Mouse (Mus musculus): Measurements from ENCODE around the gene Gapvd1. TPM values are rescaled to one million over a fixed set of nuclear protein-coding genes. Genes with fewer than 3 reads are reported as not detected.
"Not testable (repeated sequence)": the region's sequence is repeated elsewhere in the genome, so short reads cannot be mapped to it uniquely, and the experiment has no call there.

The Gapvd1 gene
- polyA plus RNA-seq, 1 experiment = 19.0 TPM

GRCm38 (mm10) chr2:34770951-34771350 is 15.9 kb upstream of the Gapvd1 start:
- peaks cover 2% of the 10 kb centered on the region; the same call in 1 of the 2 replicates for H3K4me1 ChIP-seq (ENCODE audit: control insufficient read depth, insufficient read depth, low read length)
- no peaks in the 10 kb centered on the region for H3K27me3 ChIP-seq (ENCODE audit: control insufficient read depth, insufficient read depth, low read length)
- peak overlapping the region; percentile 100 for H3K27ac ChIP-seq (ENCODE audit: control insufficient read depth, insufficient read depth, low read depth, low read length)
- TF ChIP-seq POLR2A (IDR thresholded peaks at IDR 0.05; ENCODE audit: control insufficient read depth, low read depth, low read length) = no peak
- no peak for TF ChIP-seq CTCF (IDR thresholded peaks at IDR 0.05; ENCODE audit: control insufficient read depth, insufficient read depth, insufficient replicate concordance, low read depth, low read length)
- H3K36me3 ChIP-seq (ENCODE audit: control insufficient read depth, insufficient read depth, low read length) = peaks cover 4% of the 10 kb centered on the region
- H3K4me3 ChIP-seq (ENCODE audit: control insufficient read depth, low read depth, low read length) = peak overlapping the region; percentile 89

DNA sequence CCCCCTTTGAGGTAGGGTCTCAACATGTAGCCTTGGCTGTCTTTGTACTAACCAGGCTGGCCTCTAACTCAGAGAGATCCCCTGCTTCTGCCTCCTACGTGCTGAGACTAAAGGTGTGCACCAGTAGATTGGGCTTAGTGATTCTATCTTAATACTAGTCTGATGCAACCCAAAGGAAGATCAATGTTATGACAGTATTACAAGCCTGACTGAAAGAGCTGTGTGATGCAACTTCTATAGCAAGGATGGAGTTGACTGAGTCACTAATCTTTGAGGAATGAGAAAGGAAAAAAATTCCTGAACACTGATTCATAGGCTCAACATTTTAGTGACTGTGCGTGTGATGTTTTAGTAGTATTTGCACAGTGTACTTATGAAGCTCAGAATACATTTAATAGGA is 15.0 kb upstream of the Gapvd1 start:
- no peak overlapping the region for H3K27ac ChIP-seq (ENCODE audit: control insufficient read depth, insufficient read depth, low read depth, low read length)
- no peak for TF ChIP-seq CTCF (IDR thresholded peaks at IDR 0.05; ENCODE audit: control insufficient read depth, insufficient read depth, insufficient replicate concordance, low read depth, low read length)
- TF ChIP-seq POLR2A (IDR thresholded peaks at IDR 0.05; ENCODE audit: control insufficient read depth, low read depth, low read length) = no peak
- H3K4me1 ChIP-seq (ENCODE audit: control insufficient read depth, insufficient read depth, low read length) = peaks cover 2% of the 10 kb centered on the region; the same call in 1 of the 2 replicates
- H3K4me3 ChIP-seq (ENCODE audit: control insufficient read depth, low read depth, low read length) = peak overlapping the region; percentile 71
- H3K27me3 ChIP-seq (ENCODE audit: control insufficient read depth, insufficient read depth, low read length) = no peaks in the 10 kb centered on the region
- peaks cover 4% of the 10 kb centered on the region for H3K36me3 ChIP-seq (ENCODE audit: control insufficient read depth, insufficient read depth, low read length)

DNA sequence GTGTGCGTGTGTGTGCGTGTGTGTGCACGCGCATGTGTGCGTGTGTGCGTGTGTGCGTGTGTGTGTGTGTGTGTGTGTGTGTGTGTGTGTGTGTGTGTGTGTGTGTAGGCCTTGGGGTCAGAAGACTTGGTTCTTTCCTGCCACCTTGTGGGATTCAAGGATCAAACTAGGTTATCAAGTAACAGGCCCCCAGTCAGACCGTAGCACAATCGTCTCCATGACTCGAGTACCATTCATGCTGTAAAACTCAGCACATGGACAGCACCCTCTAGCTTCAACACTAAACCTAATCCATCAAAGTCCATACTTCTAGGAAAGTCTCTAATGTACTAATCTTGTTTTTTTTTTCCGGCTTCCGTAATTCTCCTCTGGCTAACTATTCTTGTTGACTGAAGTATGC is 9.8 kb upstream of the Gapvd1 start:
- Histone ChIP-seq H3K27ac (ENCODE audit: control insufficient read depth, insufficient read depth, low read depth, low read length) (no peak overlapping the region), H3K4me1 (ENCODE audit: control insufficient read depth, insufficient read depth, low read length) (no peaks in the 10 kb centered on the region), H3K27me3 (ENCODE audit: control insufficient read depth, insufficient read depth, low read length) (no peaks in the 10 kb centered on the region), H3K36me3 (ENCODE audit: control insufficient read depth, insufficient read depth, low read length) (no peaks in the 10 kb centered on the region), H3K4me3 (ENCODE audit: control insufficient read depth, low read depth, low read length) (no peak overlapping the region)
- TF ChIP-seq POLR2A (IDR thresholded peaks at IDR 0.05; ENCODE audit: control insufficient read depth, low read depth, low read length) (no peak), CTCF (IDR thresholded peaks at IDR 0.05; ENCODE audit: control insufficient read depth, insufficient read depth, insufficient replicate concordance, low read depth, low read length) (no peak)

DNA sequence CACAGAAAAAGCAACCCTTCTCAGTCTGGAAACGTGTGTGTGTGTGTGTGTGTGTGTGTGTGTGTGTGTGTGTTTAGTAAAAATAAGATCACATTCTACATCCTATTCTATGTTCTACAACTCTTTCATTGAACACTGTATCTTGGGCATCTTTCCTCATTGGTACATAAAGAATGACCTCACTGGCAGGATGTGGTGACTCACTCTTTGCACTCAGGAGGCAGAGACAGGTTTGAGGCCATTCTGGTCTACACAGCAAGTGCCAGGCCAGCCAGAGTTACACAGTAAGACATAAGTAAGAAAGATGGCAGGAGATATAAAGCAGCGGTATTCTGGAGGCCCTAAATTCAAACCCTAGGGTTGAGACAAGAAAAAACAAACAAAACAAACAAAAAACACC is 7.8 kb upstream of the Gapvd1 start:
- TF ChIP-seq POLR2A (IDR thresholded peaks at IDR 0.05; ENCODE audit: control insufficient read depth, low read depth, low read length) = no peak
- no peak for TF ChIP-seq CTCF (IDR thresholded peaks at IDR 0.05; ENCODE audit: control insufficient read depth, insufficient read depth, insufficient replicate concordance, low read depth, low read length)
- Histone ChIP-seq H3K4me3 (ENCODE audit: control insufficient read depth, low read depth, low read length) (no peak overlapping the region), H3K27me3 (ENCODE audit: control insufficient read depth, insufficient read depth, low read length) (no peaks in the 10 kb centered on the region), H3K27ac (ENCODE audit: control insufficient read depth, insufficient read depth, low read depth, low read length) (no peak overlapping the region), H3K4me1 (ENCODE audit: control insufficient read depth, insufficient read depth, low read length) (no peaks in the 10 kb centered on the region), H3K36me3 (ENCODE audit: control insufficient read depth, insufficient read depth, low read length) (no peaks in the 10 kb centered on the region)

- Histone ChIP-seq H3K27me3 (ENCODE audit: control insufficient read depth, insufficient read depth, low read length) (no peaks in the 10 kb centered on the region), H3K4me3 (ENCODE audit: control insufficient read depth, low read depth, low read length) (no peak overlapping the region), H3K27ac (ENCODE audit: control insufficient read depth, insufficient read depth, low read depth, low read length) (no peak overlapping the region), H3K36me3 (ENCODE audit: control insufficient read depth, insufficient read depth, low read length) (no peaks in the 10 kb centered on the region), H3K4me1 (ENCODE audit: control insufficient read depth, insufficient read depth, low read length) (no peaks in the 10 kb centered on the region)
- TF ChIP-seq CTCF (IDR thresholded peaks at IDR 0.05; ENCODE audit: control insufficient read depth, insufficient read depth, insufficient replicate concordance, low read depth, low read length) = no peak
- no peak for TF ChIP-seq POLR2A (IDR thresholded peaks at IDR 0.05; ENCODE audit: control insufficient read depth, low read depth, low read length)
Observed at GRCm38 (mm10) chr2:34762174-34762573, 7.1 kb upstream of the Gapvd1 start.

DNA sequence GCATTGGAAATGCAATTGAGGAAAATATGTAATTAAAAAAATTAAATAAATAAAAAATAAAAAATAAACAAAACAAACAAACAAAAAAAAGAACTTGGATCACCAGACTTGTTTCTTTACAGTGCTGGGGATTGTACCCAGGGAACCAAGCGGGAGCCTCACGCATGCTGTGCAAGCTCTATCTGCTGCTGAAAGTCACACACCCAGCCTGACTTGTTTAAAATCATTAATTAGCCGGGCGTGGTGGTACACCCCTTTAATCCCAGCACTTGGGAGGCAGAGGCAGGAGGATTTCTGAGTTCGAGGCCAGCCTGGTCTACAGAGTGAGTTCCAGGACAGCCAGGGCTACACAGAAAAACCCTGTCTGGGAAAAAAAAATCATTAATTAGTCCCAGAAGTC is 6.2 kb upstream of the Gapvd1 start:
- H3K27ac ChIP-seq (ENCODE audit: control insufficient read depth, insufficient read depth, low read depth, low read length); H3K27me3 ChIP-seq (ENCODE audit: control insufficient read depth, insufficient read depth, low read length); H3K4me3 ChIP-seq (ENCODE audit: control insufficient read depth, low read depth, low read length); H3K36me3 ChIP-seq (ENCODE audit: control insufficient read depth, insufficient read depth, low read length); H3K4me1 ChIP-seq (ENCODE audit: control insufficient read depth, insufficient read depth, low read length): not testable (repeated sequence)

GRCm38 (mm10) chr2:34757341-34757740 is 2.3 kb upstream of the Gapvd1 start:
- no peak overlapping the region for H3K4me3 ChIP-seq (ENCODE audit: control insufficient read depth, low read depth, low read length)
- no peaks in the 10 kb centered on the region for H3K27me3 ChIP-seq (ENCODE audit: control insufficient read depth, insufficient read depth, low read length)
- TF ChIP-seq POLR2A (IDR thresholded peaks at IDR 0.05; ENCODE audit: control insufficient read depth, low read depth, low read length) (no peak), CTCF (IDR thresholded peaks at IDR 0.05; ENCODE audit: control insufficient read depth, insufficient read depth, insufficient replicate concordance, low read depth, low read length) (no peak)
- H3K36me3 ChIP-seq (ENCODE audit: control insufficient read depth, insufficient read depth, low read length) = no peaks in the 10 kb centered on the region
- peaks cover 3% of the 10 kb centered on the region; the same call in 1 of the 2 replicates for H3K4me1 ChIP-seq (ENCODE audit: control insufficient read depth, insufficient read depth, low read length)
- H3K27ac ChIP-seq (ENCODE audit: control insufficient read depth, insufficient read depth, low read depth, low read length) = no peak overlapping the region
